Mouse (Mus musculus): ENCODE measurements around the gene Gtpbp1. TPM values are rescaled to one million over a fixed set of nuclear protein-coding genes. Genes with fewer than 3 reads are reported as not detected.

Gene Gtpbp1
- total and polyA plus RNA-seq, 3 experiments, result 25.3 to 45.3 (median 34.2) TPM

- in situ Hi-C loops (cut with MboI; ENCODE audit: low pct_ligation_motif_present, low pct_unique_long_range_greater_than_20kb, low sequenced_read_pairs), result no loop called here
Observed at GRCm38 (mm10) chr15:79766586-79767071, 76.0 kb downstream of the Gtpbp1 start.

GRCm38 (mm10) chr15:79767327-79767961 lies 76.8 kb downstream of the Gtpbp1 start:
- H3K9me3 ChIP-seq (replicated peaks; ENCODE audit: low read length), result no peaks in the 10 kb centered on the region
- in situ Hi-C loops (cut with MboI; ENCODE audit: low pct_ligation_motif_present, low pct_unique_long_range_greater_than_20kb, low sequenced_read_pairs) (no loop called here), dilution Hi-C loops (cut with MboI; ENCODE audit: extremely low pct_ligation_motif_present, extremely low pct_unique_long_range_greater_than_20kb, low sequenced_read_pairs) (no loop called here)
- H3K27ac ChIP-seq (ENCODE audit: insufficient read depth, low read depth), result no peak overlapping the region
- no peak overlapping the region for H3K9ac ChIP-seq (ENCODE audit: insufficient read depth, low read depth)
- TF ChIP-seq ZKSCAN1 (IDR thresholded peaks at IDR 0.05; ENCODE audit: borderline replicate concordance, low read depth, low read length) (no peak), ZMIZ1 (IDR thresholded peaks at IDR 0.05; ENCODE audit: low read depth, low read length) (no peak), SMC3 (IDR thresholded peaks at IDR 0.05; ENCODE audit: low read depth, low read length) (no peak), USF2 (conservative IDR thresholded peaks at IDR 0.05; ENCODE audit: low read depth, low read length) (no peak), KAT2A (IDR thresholded peaks at IDR 0.05; ENCODE audit: insufficient replicate concordance, low read length) (no peak), IRF4 (IDR thresholded peaks at IDR 0.05; ENCODE audit: low read depth, low read length) (no peak), JUN (IDR thresholded peaks at IDR 0.05; ENCODE audit: insufficient read depth, low read depth, low read length) (no peak), NELFE (IDR thresholded peaks at IDR 0.05; ENCODE audit: low read depth, low read length) (no peak), MAFK (IDR thresholded peaks at IDR 0.05; ENCODE audit: insufficient replicate concordance, low read length) (no peak), TCF12 (IDR thresholded peaks at IDR 0.05; ENCODE audit: low read depth, low read length) (no peak), CHD2 (IDR thresholded peaks at IDR 0.05; ENCODE audit: low read length) (no peak), CHD1 (IDR thresholded peaks at IDR 0.05; ENCODE audit: low read depth, low read length) (no peak), PAX5 (IDR thresholded peaks at IDR 0.05; ENCODE audit: low read length) (no peak), ZC3H11A (IDR thresholded peaks at IDR 0.05; ENCODE audit: low read depth, low read length) (no peak), NRF1 (IDR thresholded peaks at IDR 0.05; ENCODE audit: low read depth, low read length) (no peak), POLR2A (IDR thresholded peaks at IDR 0.05; ENCODE audit: low read depth, low read length) (no peak), MYC (IDR thresholded peaks at IDR 0.05; ENCODE audit: low read depth, low read length) (no peak)
- peaks cover 1 to 41% of the 10 kb centered on the region in 2 experiments for H3K36me3 ChIP-seq (replicated peaks in 1 of 2; ENCODE audit: control insufficient read depth in 1 of 2, insufficient read depth in 1 of 2, low read length in 1 of 2)
- H3K4me1 ChIP-seq (ENCODE audit: control insufficient read depth in 1 of 2, insufficient read depth in 2 of 2), result peaks cover 7 to 18% of the 10 kb centered on the region in 2 experiments; a peak in 3 of 4 replicates
- H3K4me2 ChIP-seq (ENCODE audit: insufficient read depth, low read depth, poor library complexity, severe bottlenecking), result no peak overlapping the region
- no peaks in the 10 kb centered on the region for H3K79me2 ChIP-seq (replicated peaks; ENCODE audit: control insufficient read depth, extremely low read depth, insufficient read depth, poor library complexity, severe bottlenecking)
- no peak for DNase-seq (ENCODE audit: extremely low read depth)
- no peaks in the 10 kb centered on the region for H3K27me3 ChIP-seq (replicated peaks)
- no peak overlapping the region for H3K4me3 ChIP-seq (replicated peaks in 1 of 3; ENCODE audit: low read depth in 2 of 3, low read length in 2 of 3, poor library complexity in 1 of 3)

More at GRCm38 (mm10) chr15:79766586-79767071, 76.0 kb downstream of the Gtpbp1 start:
- peaks cover 6 to 49% of the 10 kb centered on the region in 2 experiments for H3K36me3 ChIP-seq (replicated peaks in 1 of 2; ENCODE audit: control insufficient read depth in 1 of 2, insufficient read depth in 1 of 2, low read length in 1 of 2)
- peaks cover 7 to 18% of the 10 kb centered on the region in 2 experiments; a peak in 3 of 4 replicates for H3K4me1 ChIP-seq (ENCODE audit: control insufficient read depth in 1 of 2, insufficient read depth in 2 of 2)
- H3K79me2 ChIP-seq (replicated peaks; ENCODE audit: control insufficient read depth, extremely low read depth, insufficient read depth, poor library complexity, severe bottlenecking), result no peaks in the 10 kb centered on the region
- dilution Hi-C loops (cut with MboI; ENCODE audit: extremely low pct_ligation_motif_present, extremely low pct_unique_long_range_greater_than_20kb, low sequenced_read_pairs), result no loop called here
- DNase-seq (ENCODE audit: extremely low read depth), result no peak
- TF ChIP-seq USF2 (conservative IDR thresholded peaks at IDR 0.05; ENCODE audit: low read depth, low read length) (no peak), EP300 (IDR thresholded peaks at IDR 0.05; ENCODE audit: low read length) (no peak), NELFE (IDR thresholded peaks at IDR 0.05; ENCODE audit: low read depth, low read length) (no peak), KAT2A (IDR thresholded peaks at IDR 0.05; ENCODE audit: insufficient replicate concordance, low read length) (no peak), BHLHE40 (IDR thresholded peaks at IDR 0.05; ENCODE audit: low read depth, low read length) (no peak), MAZ (IDR thresholded peaks at IDR 0.05; ENCODE audit: low read depth, low read length) (no peak), SIN3A (IDR thresholded peaks at IDR 0.05; ENCODE audit: low read length) (no peak), RCOR1 (conservative IDR thresholded peaks at IDR 0.05; ENCODE audit: low read depth, low read length) (no peak), CHD2 (IDR thresholded peaks at IDR 0.05; ENCODE audit: low read length) (no peak), MYC (IDR thresholded peaks at IDR 0.05; ENCODE audit: low read depth, low read length) (no peak), MAFK (IDR thresholded peaks at IDR 0.05; ENCODE audit: insufficient replicate concordance, low read length) (no peak), CHD1 (IDR thresholded peaks at IDR 0.05; ENCODE audit: low read depth, low read length) (no peak), IRF4 (IDR thresholded peaks at IDR 0.05; ENCODE audit: low read depth, low read length) (no peak), ZMIZ1 (IDR thresholded peaks at IDR 0.05; ENCODE audit: low read depth, low read length) (no peak), NRF1 (IDR thresholded peaks at IDR 0.05; ENCODE audit: low read depth, low read length) (no peak), MXI1 (IDR thresholded peaks at IDR 0.05; ENCODE audit: low read depth, low read length) (no peak), JUND (conservative IDR thresholded peaks at IDR 0.05; ENCODE audit: low read depth, low read length) (no peak), GABPA (IDR thresholded peaks at IDR 0.05; ENCODE audit: insufficient replicate concordance, low read depth, low read length) (no peak), POLR2A (IDR thresholded peaks at IDR 0.05; ENCODE audit: low read depth, low read length) (no peak), SMC3 (IDR thresholded peaks at IDR 0.05; ENCODE audit: low read depth, low read length) (no peak)
- no peak overlapping the region for H3K27ac ChIP-seq (ENCODE audit: insufficient read depth, low read depth)
- H3K27me3 ChIP-seq (replicated peaks), result no peaks in the 10 kb centered on the region
- no peaks in the 10 kb centered on the region for H3K9me3 ChIP-seq (replicated peaks; ENCODE audit: low read length)
- no peak overlapping the region for H3K9ac ChIP-seq (ENCODE audit: insufficient read depth, low read depth)
- no peak overlapping the region for H3K4me2 ChIP-seq (ENCODE audit: insufficient read depth, low read depth, poor library complexity, severe bottlenecking)
- no peak overlapping the region for H3K4me3 ChIP-seq (replicated peaks in 1 of 3; ENCODE audit: low read depth in 2 of 3, low read length in 2 of 3, poor library complexity in 1 of 3)

Data from CH12.LX (cell line).